Mouse (Mus musculus) embryo, embryonic 9.5 days (tissue): Measurements from ENCODE around the gene Asic2.

Experiments used
- DNase-seq: peaks from one replicate; pipeline ENCODE4 v3.0.0-alpha.2; 2017; ENCODE audit errors: extremely low spot score

Gene Asic2

GRCm38 (mm10) chr11:81964561-81964960, 3.7 kb downstream of the Asic2 start:
- no peak for DNase-seq

- DNase-seq: no peak
Observed at GRCm38 (mm10) chr11:81954398-81954797, 13.9 kb downstream of the Asic2 start.

GRCm38 (mm10) chr11:81948021-81948420, 20.2 kb downstream of the Asic2 start:
- no peak for DNase-seq

- DNase-seq: no peak
Observed at GRCm38 (mm10) chr11:81942167-81942566, 26.1 kb downstream of the Asic2 start.

- DNase-seq: peak; percentile 25
Observed at GRCm38 (mm10) chr11:81940988-81941387, 27.3 kb downstream of the Asic2 start.

GRCm38 (mm10) chr11:81937516-81937915, 30.7 kb downstream of the Asic2 start:
- no peak for DNase-seq

GRCm38 (mm10) chr11:81926393-81926792, 41.9 kb downstream of the Asic2 start:
- DNase-seq: peak; percentile 4

- no peak for DNase-seq
Observed at GRCm38 (mm10) chr11:81923626-81924025, 44.6 kb downstream of the Asic2 start.

- DNase-seq: no peak
Observed at GRCm38 (mm10) chr11:81923096-81923495, 45.2 kb downstream of the Asic2 start.

GRCm38 (mm10) chr11:81915501-81915900, 52.8 kb downstream of the Asic2 start:
- DNase-seq: no peak

GRCm38 (mm10) chr11:81913071-81913470, 55.2 kb downstream of the Asic2 start:
- DNase-seq: no peak

GRCm38 (mm10) chr11:81909397-81909894, 58.8 kb downstream of the Asic2 start:
- DNase-seq: no peak

GRCm38 (mm10) chr11:81908760-81909159, 59.5 kb downstream of the Asic2 start:
- DNase-seq: no peak

- no peak for DNase-seq
Observed at GRCm38 (mm10) chr11:81902318-81902717, 65.9 kb downstream of the Asic2 start.

- peak; percentile 7 for DNase-seq
Observed at GRCm38 (mm10) chr11:81897547-81898354, 70.5 kb downstream of the Asic2 start.

GRCm38 (mm10) chr11:81896511-81896910, 71.7 kb downstream of the Asic2 start:
- DNase-seq: no peak

GRCm38 (mm10) chr11:81871506-81872213, 96.6 kb downstream of the Asic2 start:
- no peak for DNase-seq

- no peak for DNase-seq
Observed at GRCm38 (mm10) chr11:81865661-81866382, 102.4 kb downstream of the Asic2 start.

- DNase-seq: peak; percentile 54
Observed at GRCm38 (mm10) chr11:81860250-81860972, 107.8 kb downstream of the Asic2 start, which contains the start of gene 5530401A14Rik. TSS of gene 5530401A14Rik (plus strand) at chr11:81860673.

GRCm38 (mm10) chr11:81847773-81848490, 120.3 kb downstream of the Asic2 start:
- DNase-seq: no peak

- no peak for DNase-seq
Observed at GRCm38 (mm10) chr11:81845686-81846036, 122.6 kb downstream of the Asic2 start.
